Mouse (Mus musculus): ENCODE results near the gene Cd109. TPM values are rescaled to one million over a fixed set of nuclear protein-coding genes. Genes with fewer than 3 reads are reported as not detected.

Cd109 gene
- polyA plus RNA-seq, 1 experiment from 2014 or later, result 3.6 TPM

DNA sequence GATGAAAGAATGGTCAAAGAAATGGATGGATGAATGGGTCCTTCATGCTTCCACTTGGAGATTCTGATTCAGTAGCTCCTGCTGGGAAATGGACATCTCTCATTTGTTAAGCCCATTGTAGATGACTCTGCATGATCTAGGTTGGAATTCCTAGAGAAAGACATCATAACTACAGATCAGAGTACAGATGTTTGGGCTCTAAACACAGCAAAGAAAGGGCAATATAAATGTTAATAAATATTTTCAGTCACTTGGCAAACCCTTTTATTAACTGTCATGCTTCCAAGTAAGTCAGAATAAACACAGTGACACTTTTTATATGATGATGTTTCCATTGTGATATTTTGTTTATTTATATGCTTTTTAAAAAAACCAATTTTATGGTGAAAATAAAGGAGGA is 34.1 kb downstream of the Cd109 start:
- no peak overlapping the region for H3K9ac ChIP-seq
- H3K4me2 ChIP-seq (replicated peaks), result no peak overlapping the region
- no peaks in the 10 kb centered on the region for H3K4me1 ChIP-seq
- H3K4me3 ChIP-seq, result no peak overlapping the region
- no peak for ATAC-seq (ENCODE audit: low FRiP score)
- no peak overlapping the region for H3K27ac ChIP-seq
- H3K9me3 ChIP-seq (replicated peaks), result no peaks in the 10 kb centered on the region
- no peaks in the 10 kb centered on the region for H3K36me3 ChIP-seq
- H3K27me3 ChIP-seq, result no peaks in the 10 kb centered on the region

DNA sequence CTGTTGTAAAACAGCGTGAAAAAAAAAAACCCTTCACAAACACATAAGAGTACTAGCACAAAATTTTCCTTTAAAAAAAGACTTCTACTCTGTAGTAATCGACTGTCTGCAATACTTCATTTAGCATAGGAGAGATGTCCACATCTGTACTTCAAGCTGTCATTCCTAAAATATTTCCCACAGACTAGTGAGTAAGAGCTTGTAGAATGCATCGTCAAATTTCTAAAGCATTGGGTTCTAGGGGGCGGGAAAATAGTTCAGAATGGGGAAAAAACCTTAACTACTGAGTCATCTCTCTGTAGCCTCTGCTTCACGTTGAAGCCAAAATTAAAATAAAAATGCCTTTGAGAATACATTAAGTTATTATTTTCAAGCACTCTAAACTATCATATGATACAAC is 42.2 kb downstream of the Cd109 start:
- Histone ChIP-seq H3K4me1 (no peaks in the 10 kb centered on the region), H3K4me3 (no peak overlapping the region), H3K27ac (no peak overlapping the region), H3K4me2 (replicated peaks) (no peak overlapping the region), H3K36me3 (no peaks in the 10 kb centered on the region), H3K9ac (no peak overlapping the region), H3K27me3 (no peaks in the 10 kb centered on the region), H3K9me3 (replicated peaks) (no peaks in the 10 kb centered on the region)
- 81% methylated on average over 5 of the region's 5 CpGs for whole genome bisulfite sequencing
- no peak for ATAC-seq (ENCODE audit: low FRiP score)

DNA sequence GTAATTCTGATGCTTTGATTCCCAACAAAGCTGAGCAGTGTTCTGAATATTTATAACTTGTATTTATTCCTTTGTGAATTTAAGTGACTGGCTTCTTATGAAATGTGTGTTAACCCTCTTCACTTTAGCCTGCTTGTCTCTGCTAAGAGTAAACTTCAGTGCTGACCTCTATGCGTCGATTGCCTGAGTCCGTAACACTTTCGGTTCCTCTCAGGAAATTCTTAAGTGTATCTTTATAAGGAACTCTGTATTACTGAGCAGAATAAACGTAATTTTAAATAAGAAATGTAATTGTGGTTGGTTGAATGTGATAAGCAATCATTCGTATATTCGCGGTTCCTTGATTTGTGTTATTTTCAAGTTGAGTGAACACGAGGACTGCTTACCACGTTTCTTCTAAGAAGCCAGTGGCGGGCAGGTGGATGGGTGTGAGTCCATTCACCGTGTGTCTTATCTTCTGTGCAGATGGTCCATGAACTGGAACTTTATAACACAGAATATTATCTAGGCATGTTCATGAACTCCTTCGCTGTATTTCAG is 56.2 kb downstream of the Cd109 start:
- ATAC-seq (ENCODE audit: low FRiP score), result no peak
- WGBS, result 88% methylated on average over 13 of the region's 13 CpGs
- Histone ChIP-seq H3K27me3 (no peaks in the 10 kb centered on the region), H3K4me1 (no peaks in the 10 kb centered on the region), H3K27ac (no peak overlapping the region), H3K9ac (no peak overlapping the region), H3K4me2 (replicated peaks) (no peak overlapping the region), H3K36me3 (no peaks in the 10 kb centered on the region), H3K4me3 (no peak overlapping the region), H3K9me3 (replicated peaks) (no peaks in the 10 kb centered on the region)

DNA sequence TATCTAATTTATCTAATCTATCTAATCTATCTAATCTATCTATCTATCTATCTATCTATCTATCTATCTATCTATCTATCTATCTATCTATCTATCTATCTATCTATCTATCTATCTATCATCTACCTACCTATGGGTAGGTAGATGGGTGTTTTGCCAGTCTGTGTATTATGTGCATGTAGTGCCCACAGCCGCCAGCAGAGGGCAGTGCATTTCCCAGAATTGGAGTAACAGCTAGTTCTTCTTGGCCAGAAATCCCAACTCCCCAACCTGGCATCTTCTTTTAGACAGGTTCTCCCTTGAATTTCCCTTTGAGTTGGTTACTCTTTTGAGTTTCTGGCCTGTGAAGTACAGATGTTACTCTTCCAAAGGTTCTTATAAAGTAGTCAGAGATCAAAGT is 85.3 kb downstream of the Cd109 start:
- 0% methylated on average over 1 of the region's 1 CpGs for WGBS
- no peaks in the 10 kb centered on the region for H3K27me3 ChIP-seq
- H3K4me1 ChIP-seq, result no peaks in the 10 kb centered on the region
- H3K9ac ChIP-seq, result no peak overlapping the region
- H3K36me3 ChIP-seq, result no peaks in the 10 kb centered on the region
- H3K4me2 ChIP-seq (replicated peaks), result no peak overlapping the region
- no peak for ATAC-seq (ENCODE audit: low FRiP score)
- no peaks in the 10 kb centered on the region for H3K9me3 ChIP-seq (replicated peaks)
- no peak overlapping the region for H3K27ac ChIP-seq
- H3K4me3 ChIP-seq, result no peak overlapping the region

DNA sequence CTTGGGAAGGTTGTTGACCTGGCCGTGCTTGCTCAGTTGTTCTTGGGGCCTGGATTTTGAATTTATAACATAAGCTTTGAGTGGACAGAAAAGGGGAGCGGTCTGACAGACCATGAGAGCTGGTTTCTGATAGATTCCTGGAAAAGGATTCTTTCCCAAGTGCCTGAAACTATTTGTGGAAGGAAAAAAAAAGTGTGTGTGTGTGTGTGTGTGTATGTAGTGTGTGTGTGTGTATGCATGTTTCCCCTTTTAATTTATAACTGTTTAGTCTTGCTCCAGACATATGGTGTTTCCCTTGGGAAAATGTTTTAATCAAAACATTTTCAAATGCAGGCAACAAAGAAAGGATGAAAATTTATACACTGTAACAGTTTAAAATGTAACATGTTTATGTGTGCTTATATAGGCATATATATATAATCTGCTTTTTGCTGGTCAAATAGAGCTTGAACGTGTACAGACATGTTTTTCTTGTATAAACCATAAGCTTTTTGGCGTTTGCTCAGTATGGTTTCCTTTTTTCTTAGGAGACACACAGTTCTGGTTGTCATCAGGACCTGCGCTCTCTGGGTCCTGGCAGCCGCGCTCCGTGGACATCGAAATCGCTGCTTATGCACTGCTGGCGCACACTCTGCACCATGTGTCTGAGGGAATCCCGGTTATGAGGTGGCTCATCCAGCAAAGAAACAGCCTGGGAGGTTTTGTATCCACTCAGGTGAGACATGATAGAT is 87.3 kb downstream of the Cd109 start:
- ATAC-seq (ENCODE audit: low FRiP score), result no peak

GRCm38 (mm10) chr9:78720888-78721798 is 105.8 kb downstream of the Cd109 start:
- WGBS, result 74% methylated on average over 6 of the region's 6 CpGs
- ATAC-seq (ENCODE audit: low FRiP score), result no peak
- H3K9me3 ChIP-seq (replicated peaks), result no peaks in the 10 kb centered on the region
- no peaks in the 10 kb centered on the region for H3K4me1 ChIP-seq
- H3K4me3 ChIP-seq, result no peak overlapping the region
- H3K9ac ChIP-seq, result no peak overlapping the region
- no peaks in the 10 kb centered on the region for H3K36me3 ChIP-seq
- no peak overlapping the region for H3K4me2 ChIP-seq (replicated peaks)
- no peak overlapping the region for H3K27ac ChIP-seq
- no peaks in the 10 kb centered on the region for H3K27me3 ChIP-seq

More for the DNA sequence above, 87.3 kb downstream of the Cd109 start:
- Histone ChIP-seq H3K9ac (no peak overlapping the region), H3K9me3 (replicated peaks) (no peaks in the 10 kb centered on the region), H3K27me3 (no peaks in the 10 kb centered on the region), H3K4me2 (replicated peaks) (no peak overlapping the region), H3K4me3 (no peak overlapping the region), H3K36me3 (no peaks in the 10 kb centered on the region), H3K4me1 (no peaks in the 10 kb centered on the region), H3K27ac (no peak overlapping the region)
- WGBS, result 93% methylated on average over 12 of the region's 12 CpGs

- Histone ChIP-seq H3K4me1 (no peaks in the 10 kb centered on the region), H3K9me3 (replicated peaks) (no peaks in the 10 kb centered on the region), H3K4me3 (no peak overlapping the region), H3K27ac (no peak overlapping the region), H3K36me3 (no peaks in the 10 kb centered on the region), H3K27me3 (no peaks in the 10 kb centered on the region), H3K9ac (no peak overlapping the region), H3K4me2 (replicated peaks) (no peak overlapping the region)
- ATAC-seq (ENCODE audit: low FRiP score), result no peak
- WGBS, result 75% methylated on average over 6 of the region's 6 CpGs
These were observed 116.6 kb downstream of the Cd109 start for GRCm38 (mm10) chr9:78731931-78732330.

GRCm38 (mm10) chr9:78735519-78735918 is 120.2 kb downstream of the Cd109 start:
- H3K9me3 ChIP-seq (replicated peaks), result no peaks in the 10 kb centered on the region
- H3K27me3 ChIP-seq, result no peaks in the 10 kb centered on the region
- H3K4me1 ChIP-seq, result no peaks in the 10 kb centered on the region
- no peak for ATAC-seq (ENCODE audit: low FRiP score)
- 78% methylated on average over 3 of the region's 3 CpGs for WGBS
- H3K36me3 ChIP-seq, result no peaks in the 10 kb centered on the region
- no peak overlapping the region for H3K4me2 ChIP-seq (replicated peaks)
- no peak overlapping the region for H3K4me3 ChIP-seq
- H3K27ac ChIP-seq, result no peak overlapping the region
- H3K9ac ChIP-seq, result no peak overlapping the region

DNA sequence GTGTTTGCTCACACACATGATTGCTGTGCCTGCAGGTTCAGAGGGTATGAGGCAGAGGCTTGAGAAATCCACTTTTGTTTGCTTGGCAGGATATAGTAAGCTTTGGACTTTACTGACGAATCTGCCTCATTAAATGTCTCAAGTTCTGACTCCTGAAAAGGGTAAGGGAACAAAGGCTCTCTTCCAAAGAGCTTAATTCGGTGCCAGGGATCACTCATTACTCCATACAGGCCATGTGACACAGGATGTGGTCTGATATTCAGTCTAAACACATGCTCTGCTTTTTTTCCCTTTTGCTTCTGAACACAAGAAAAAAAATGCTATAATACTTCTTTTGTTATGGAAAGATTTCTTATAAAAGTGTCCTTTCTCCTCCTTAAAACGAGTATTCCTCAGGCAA is 126.7 kb downstream of the Cd109 start:
- no peaks in the 10 kb centered on the region for H3K4me1 ChIP-seq
- whole genome bisulfite sequencing, result 63% methylated on average over 3 of the region's 3 CpGs
- H3K4me3 ChIP-seq, result no peak overlapping the region
- no peak overlapping the region for H3K4me2 ChIP-seq (replicated peaks)
- no peaks in the 10 kb centered on the region for H3K27me3 ChIP-seq
- H3K9ac ChIP-seq, result no peak overlapping the region
- H3K36me3 ChIP-seq, result no peaks in the 10 kb centered on the region
- H3K9me3 ChIP-seq (replicated peaks), result no peaks in the 10 kb centered on the region
- H3K27ac ChIP-seq, result no peak overlapping the region
- no peak for ATAC-seq (ENCODE audit: low FRiP score)

- Histone ChIP-seq H3K4me2 (replicated peaks) (no peak overlapping the region), H3K4me1 (no peaks in the 10 kb centered on the region), H3K9ac (no peak overlapping the region), H3K27me3 (no peaks in the 10 kb centered on the region), H3K27ac (no peak overlapping the region), H3K36me3 (no peaks in the 10 kb centered on the region), H3K9me3 (replicated peaks) (no peaks in the 10 kb centered on the region), H3K4me3 (no peak overlapping the region)
- no peak for ATAC-seq (ENCODE audit: low FRiP score)
- 68% methylated on average over 3 of the region's 3 CpGs for WGBS
These were observed 134.9 kb downstream of the Cd109 start for GRCm38 (mm10) chr9:78750246-78750645.

Data from hindbrain, embryonic 12.5 days (tissue).